Mouse (Mus musculus) CD4-positive, CD25-positive, alpha-beta regulatory T cell, adult 4 months (primary cell): ENCODE measurements at regions not wholly inside any gene's neighbourhood (a gene's known extent, or its start where the extent isn't known, plus 50 kb on each side); places are given as distances from the start of the nearest gene placed in this dataset.
A peak's percentile ranks its signal among the peaks of the same experiment; 100 is the strongest.
"Not testable (repeated sequence)": the region's sequence is repeated elsewhere in the genome, so short reads cannot be mapped to it uniquely, and the experiment has no call there.

Experiments used
- ATAC-seq: one replicate; pipeline ENCODE4 v1.8.0; 2017

DNA sequence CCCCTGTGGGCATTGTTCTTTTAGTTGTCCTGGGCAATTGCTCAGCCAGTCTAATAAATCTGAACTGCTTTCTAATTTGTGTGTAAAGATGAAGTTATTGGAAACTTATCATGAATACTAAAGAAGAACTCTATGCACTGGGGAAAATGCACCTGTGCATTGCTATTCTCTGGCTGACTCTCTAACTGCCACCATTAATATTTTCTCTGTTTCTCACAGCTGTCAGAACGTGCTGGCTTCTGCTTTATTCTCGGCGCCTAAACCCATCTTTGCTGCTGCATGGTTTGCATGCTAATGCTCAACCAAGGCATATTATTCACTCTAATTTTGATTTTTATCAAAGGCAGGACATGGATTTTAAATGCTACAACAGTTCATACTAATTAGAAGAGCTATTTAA is 128.9 kb upstream of the Gm527 start:
- no peak for ATAC-seq

- not testable (repeated sequence) for ATAC-seq
These were observed 109.2 kb upstream of the Gm527 start for GRCm38 (mm10) chr12:64808492-64808891.

DNA sequence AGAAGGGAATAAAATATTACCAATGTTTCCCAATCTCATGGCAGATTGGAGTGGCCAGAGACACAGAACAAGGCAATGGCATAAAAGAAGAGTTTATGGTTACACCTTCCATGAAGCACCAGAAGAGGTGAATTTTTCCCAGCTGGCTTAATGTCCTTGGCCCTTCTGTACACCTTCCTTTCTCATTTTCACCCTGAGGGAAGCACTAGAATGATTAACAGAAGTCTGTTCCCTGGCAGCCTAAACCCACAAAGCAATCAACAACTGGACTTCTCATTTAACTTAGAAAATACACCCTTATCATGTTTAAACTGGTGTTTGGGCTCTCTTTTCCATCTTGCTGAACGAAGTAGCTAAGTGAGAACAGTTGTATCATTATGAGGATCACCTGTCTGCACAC is 107.6 kb upstream of the Gm527 start:
- no peak for ATAC-seq

DNA sequence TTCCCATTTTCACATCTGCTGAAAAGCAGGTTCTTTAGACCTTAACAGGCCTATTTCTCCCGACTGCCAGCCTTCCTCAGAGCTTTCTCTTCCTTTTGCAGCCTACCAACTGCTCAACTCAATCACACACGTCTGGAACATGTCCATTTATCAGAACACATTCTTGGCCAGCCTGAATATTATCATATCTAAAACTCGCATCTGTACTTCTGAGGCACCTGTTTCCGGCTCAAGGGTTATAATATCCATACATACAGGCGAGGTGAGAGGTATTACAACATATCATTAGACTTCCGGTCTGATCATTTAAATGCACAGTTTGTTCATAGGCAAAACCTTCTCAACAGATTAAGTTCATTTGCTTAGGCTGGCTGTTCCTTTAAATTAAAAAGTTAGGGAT is 101.8 kb upstream of the Gm527 start:
- ATAC-seq = no peak

- no peak for ATAC-seq
These were observed 100.5 kb upstream of the Gm527 start for GRCm38 (mm10) chr12:64817056-64817810.

- ATAC-seq = no peak
These were observed 97.0 kb upstream of the Gm527 start for GRCm38 (mm10) chr12:64820722-64821121.

GRCm38 (mm10) chr12:64829662-64830249 is 88.0 kb upstream of the Gm527 start:
- ATAC-seq = peak; percentile 68

- ATAC-seq = no peak
These were observed 85.2 kb upstream of the Gm527 start for GRCm38 (mm10) chr12:64832313-64833151.

- no peak for ATAC-seq
These were observed 60.0 kb upstream of the Gm527 start for GRCm38 (mm10) chr12:64857709-64858108.
